Mouse (Mus musculus) C2C12 (cell line): ENCODE measurements around the gene Gm17651. TPM values are rescaled to one million over a fixed set of nuclear protein-coding genes. Genes with fewer than 3 reads are reported as not detected.
A peak's percentile ranks its signal among the peaks of the same experiment; 100 is the strongest.

Source experiments
- H3K27me3 ChIP-seq: one replicate; pipeline ENCODE4 v1.6.1; 2011; ENCODE audit not compliant: control insufficient read depth, insufficient read depth, insufficient read length
- H3K36me3 ChIP-seq: one replicate; pipeline ENCODE4 v1.6.1; 2011; ENCODE audit not compliant: control insufficient read depth, insufficient read depth
- H3K4me3 ChIP-seq: one replicate; pipeline ENCODE4 v1.5.1; 2011; ENCODE audit warnings: mild to moderate bottlenecking, control low read depth; ENCODE audit not compliant: poor library complexity, insufficient read depth, severe bottlenecking
- H3K79me2 ChIP-seq: one replicate; pipeline ENCODE4 v1.6.1; 2011; ENCODE audit not compliant: control insufficient read depth, insufficient read depth
- H3K79me3 ChIP-seq: one replicate; pipeline ENCODE4 v1.6.1; 2011; ENCODE audit warnings: low read depth, control low read depth
- H3ac ChIP-seq: one replicate; pipeline ENCODE3; 2011; ENCODE audit warnings: low read depth; ENCODE audit not compliant: control insufficient read depth, insufficient read length
- CEBPB ChIP-seq: IDR thresholded peaks from one replicate; pipeline ENCODE4 v1.6.1; 2011; ENCODE audit warnings: low read depth, mild to moderate bottlenecking, control low read depth, moderate library complexity
- CTCF ChIP-seq: IDR thresholded peaks from one replicate; pipeline ENCODE4 v1.5.1; 2011; ENCODE audit not compliant: control insufficient read depth, insufficient read depth, insufficient read length
- FOSL1 ChIP-seq: IDR thresholded peaks from one replicate; pipeline ENCODE4 v1.8.0; 2011; ENCODE audit warnings: mild to moderate bottlenecking, low read length; ENCODE audit not compliant: poor library complexity, insufficient read depth, severe bottlenecking
- MAX ChIP-seq: IDR thresholded peaks from one replicate; pipeline ENCODE4 v1.6.1; 2011; ENCODE audit warnings: mild to moderate bottlenecking, control low read depth
- MYOD1 ChIP-seq: IDR thresholded peaks from one replicate; pipeline ENCODE4 v1.6.1; 2011; ENCODE audit warnings: low read depth; ENCODE audit not compliant: control insufficient read depth, insufficient read length
- MYOG ChIP-seq: IDR thresholded peaks from one replicate; pipeline ENCODE4 v1.6.1; 2011; ENCODE audit not compliant: control insufficient read depth, insufficient read length; ENCODE audit errors: extremely low read depth
- USF1 ChIP-seq: IDR thresholded peaks from one replicate; pipeline ENCODE4 v1.6.1; 2011; ENCODE audit warnings: low read depth, mild to moderate bottlenecking, control low read depth, moderate library complexity
- polyA plus RNA-seq: library from polyadenylated mRNA; unstranded; fragments of >200 nt; fragmentation: generic; extraction: Trizol; gene quantifications from one replicate; pipeline ENCODE4 v1.2.1, GENCODE M21; 2012; ENCODE audit warnings: missing spikeins

The Gm17651 gene
- polyA plus RNA-seq, 1 experiment: not detected

DNA sequence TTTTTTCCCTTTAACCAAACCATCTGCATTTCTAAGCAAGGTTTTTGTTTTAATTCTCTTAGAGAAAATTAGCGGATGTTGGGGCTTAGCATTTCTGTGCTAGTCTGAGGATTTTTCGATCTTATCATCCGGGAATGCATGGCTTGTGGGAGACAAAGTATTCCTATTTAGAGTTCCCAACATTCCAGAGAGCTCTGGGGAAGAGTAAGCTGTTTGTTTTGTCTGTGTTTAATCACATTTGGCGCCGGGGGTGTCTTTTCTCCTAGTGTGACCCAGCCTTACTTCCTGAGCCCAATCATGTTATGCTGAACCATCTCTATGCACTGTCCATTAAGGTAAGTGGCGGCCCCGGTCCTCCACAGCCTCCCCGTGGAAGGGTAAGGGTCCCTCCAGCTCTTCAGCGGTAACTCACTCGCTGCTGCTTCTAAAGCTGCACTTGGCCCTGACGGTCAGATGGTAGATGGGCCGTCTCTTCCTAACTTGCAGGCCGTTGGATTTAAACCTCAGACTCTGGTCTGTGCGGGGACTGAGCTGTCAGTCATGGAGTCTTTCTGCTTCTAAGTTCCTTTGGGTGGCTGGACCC, 7.3 kb downstream of the Gm17651 start:
- TF ChIP-seq MAX (no peak), USF1 (no peak), MYOD1 (no peak), CEBPB (no peak), FOSL1 (no peak), CTCF (no peak), MYOG (no peak)
- Histone ChIP-seq H3K27me3 (no peaks in the 10 kb centered on the region), H3K79me3 (peaks cover 1% of the 10 kb centered on the region), H3K36me3 (peaks cover 68% of the 10 kb centered on the region), H3K79me2 (no peaks in the 10 kb centered on the region), H3ac (no peak overlapping the region), H3K4me3 (no peak overlapping the region)

DNA sequence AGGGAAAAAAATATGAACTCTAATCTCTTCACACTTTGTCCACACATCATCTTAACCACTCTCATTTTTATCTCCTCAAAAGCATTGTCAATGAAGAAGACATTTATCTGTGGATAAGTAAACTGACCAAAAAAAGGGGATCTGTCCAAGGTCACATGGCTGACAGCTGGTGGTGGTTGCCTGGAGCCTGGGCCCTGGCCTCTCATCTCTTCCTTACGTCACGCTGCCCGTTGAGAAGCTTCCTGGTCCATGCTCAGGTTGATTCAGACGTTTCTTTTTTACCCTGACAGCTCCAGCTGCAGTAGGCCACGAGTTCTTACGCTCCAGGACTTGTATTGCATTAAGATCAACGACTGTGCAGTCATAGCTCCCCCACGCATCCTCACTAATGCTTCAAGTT, 8.3 kb downstream of the Gm17651 start:
- Histone ChIP-seq H3K79me2 (peaks cover 5% of the 10 kb centered on the region), H3ac (no peak overlapping the region), H3K4me3 (no peak overlapping the region), H3K27me3 (no peaks in the 10 kb centered on the region), H3K79me3 (peaks cover 4% of the 10 kb centered on the region), H3K36me3 (peaks cover 68% of the 10 kb centered on the region)
- TF ChIP-seq MYOD1: no peak
- TF ChIP-seq MYOG: no peak
- no peak for TF ChIP-seq FOSL1

DNA sequence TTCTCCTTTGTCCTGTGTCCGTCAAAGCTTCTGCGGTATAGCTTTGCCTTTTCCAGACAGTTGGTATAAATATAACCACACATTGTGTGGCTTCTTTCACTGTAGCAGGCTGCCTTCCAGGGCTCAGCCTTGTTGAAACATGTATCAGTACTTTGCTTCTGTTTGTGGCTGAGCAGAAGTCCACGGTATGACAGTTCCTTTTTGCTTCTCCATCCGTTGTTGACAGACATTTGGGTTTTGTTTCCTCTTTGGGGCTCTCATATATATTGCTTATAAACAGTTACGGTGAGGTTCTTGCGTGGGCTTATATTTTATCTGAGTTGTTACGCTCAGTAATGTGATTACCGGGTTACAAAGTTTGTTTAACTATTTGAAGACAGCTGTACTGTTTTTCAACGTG, 9.0 kb downstream of the Gm17651 start:
- Histone ChIP-seq H3ac (no peak overlapping the region), H3K79me3 (peaks cover 4% of the 10 kb centered on the region), H3K36me3 (peaks cover 63% of the 10 kb centered on the region), H3K79me2 (peaks cover 7% of the 10 kb centered on the region), H3K4me3 (no peak overlapping the region), H3K27me3 (no peaks in the 10 kb centered on the region)
- no peak for TF ChIP-seq MAX
- TF ChIP-seq CTCF: no peak
- TF ChIP-seq USF1: no peak
- TF ChIP-seq CEBPB: no peak
- no peak for TF ChIP-seq MYOD1
- TF ChIP-seq MYOG: no peak
- TF ChIP-seq FOSL1: no peak

DNA sequence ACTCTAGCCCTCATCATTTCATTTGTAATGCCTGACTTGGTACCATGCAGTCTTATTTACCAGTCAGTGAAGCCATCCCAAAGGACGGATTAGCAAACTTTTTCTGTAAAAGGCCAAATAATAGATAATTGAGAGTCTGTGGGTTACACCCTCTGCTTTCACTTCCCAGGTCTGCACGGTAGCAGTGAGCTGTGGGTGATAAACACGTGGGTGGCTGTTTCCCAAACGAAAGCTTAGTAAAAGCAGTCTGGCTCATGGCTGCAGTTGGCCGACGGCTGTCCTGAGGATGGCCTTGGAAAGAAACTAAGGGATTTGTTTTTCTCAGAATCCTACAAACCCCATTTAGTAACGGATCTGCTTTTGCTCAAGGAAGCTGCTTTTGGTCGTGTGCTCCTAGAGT, 13.3 kb downstream of the Gm17651 start:
- Histone ChIP-seq H3ac (no peak overlapping the region), H3K27me3 (no peaks in the 10 kb centered on the region)
- TF ChIP-seq MAX (no peak), CTCF (no peak), CEBPB (no peak), FOSL1 (no peak), MYOD1 (no peak), USF1 (no peak), MYOG (no peak)

DNA sequence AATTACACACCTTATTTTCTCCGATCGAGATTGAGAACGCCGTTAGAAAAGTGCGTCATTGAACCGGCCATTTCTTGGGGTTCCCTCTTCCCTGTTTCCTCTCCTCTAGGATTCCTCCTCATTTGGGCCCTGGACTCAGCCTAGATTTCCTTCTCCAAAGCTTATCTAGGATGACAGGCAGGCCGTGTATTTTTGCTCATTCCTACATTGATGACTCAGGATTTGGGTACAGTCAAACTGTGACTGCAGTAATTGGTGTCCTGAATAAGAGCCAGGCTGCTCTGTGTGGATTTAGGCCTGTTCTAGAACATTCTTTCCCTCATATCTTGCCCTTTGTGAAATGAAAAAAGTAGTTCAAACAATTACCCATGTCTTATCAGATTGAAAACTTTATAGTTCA, 14.7 kb downstream of the Gm17651 start:
- H3K36me3 ChIP-seq: peaks cover 19% of the 10 kb centered on the region
- TF ChIP-seq USF1: no peak
- TF ChIP-seq CTCF: no peak
- TF ChIP-seq FOSL1: no peak
- peaks cover 4% of the 10 kb centered on the region for H3K79me3 ChIP-seq
- H3K79me2 ChIP-seq: peaks cover 19% of the 10 kb centered on the region
- no peaks in the 10 kb centered on the region for H3K27me3 ChIP-seq
- H3K4me3 ChIP-seq: no peak overlapping the region
- H3ac ChIP-seq: no peak overlapping the region

More for the DNA sequence above, 13.3 kb downstream of the Gm17651 start:
- Histone ChIP-seq H3K79me2 (peaks cover 19% of the 10 kb centered on the region), H3K79me3 (peaks cover 4% of the 10 kb centered on the region), H3K36me3 (peaks cover 31% of the 10 kb centered on the region), H3K4me3 (no peak overlapping the region)

DNA sequence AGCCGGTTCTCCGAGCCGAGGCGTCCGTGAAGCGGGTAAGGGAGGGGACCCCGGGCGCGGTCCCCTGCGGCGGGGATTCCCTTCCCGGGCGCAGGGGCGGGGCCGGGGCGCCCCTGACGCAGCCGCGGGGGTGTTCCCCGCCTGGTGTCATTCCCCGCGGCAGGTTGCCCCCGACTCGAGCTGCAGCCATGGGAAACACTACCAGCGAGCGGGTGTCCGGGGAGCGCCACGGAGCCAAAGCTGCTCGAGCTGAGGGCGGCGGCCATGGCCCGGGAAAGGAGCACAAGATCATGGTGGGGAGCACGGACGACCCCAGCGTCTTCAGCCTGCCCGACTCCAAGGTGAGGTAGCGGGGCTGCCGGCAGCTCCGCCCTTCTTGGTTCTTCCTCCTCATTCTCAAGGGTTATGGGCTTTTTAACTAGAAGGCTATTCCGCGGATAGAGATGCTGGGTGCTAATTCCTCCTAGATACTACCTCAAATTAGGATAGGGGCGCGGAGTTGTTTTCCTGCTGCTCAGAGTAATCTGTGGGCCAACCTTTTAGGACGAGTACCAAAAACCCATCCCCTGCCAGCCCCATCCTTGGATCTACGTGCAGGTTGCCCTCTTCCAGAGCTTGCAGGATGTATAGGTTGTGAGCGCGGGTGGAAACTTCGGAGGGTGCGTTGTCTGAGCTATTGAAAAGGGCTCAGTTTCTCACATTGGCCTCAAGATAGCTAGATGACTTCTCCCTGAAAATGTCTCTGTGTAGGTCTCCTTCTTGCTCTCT, 15.9 kb downstream of the Gm17651 start:
- TF ChIP-seq USF1: no peak
- no peak for TF ChIP-seq MYOD1
- TF ChIP-seq MAX: no peak
- TF ChIP-seq CTCF: no peak
- TF ChIP-seq CEBPB: no peak
- no peak for TF ChIP-seq FOSL1
- no peak for TF ChIP-seq MYOG
- Histone ChIP-seq H3K27me3 (no peaks in the 10 kb centered on the region), H3K79me3 (peaks cover 4% of the 10 kb centered on the region), H3K79me2 (peaks cover 19% of the 10 kb centered on the region), H3K4me3 (peak overlapping the region; percentile 78), H3K36me3 (peaks cover 14% of the 10 kb centered on the region), H3ac (peak overlapping the region; percentile 64)
